Mouse (Mus musculus) liver, adult 2 months (tissue): ENCODE results near the gene Rgs7bp. TPM values are rescaled to one million over a fixed set of nuclear protein-coding genes. Genes with fewer than 3 reads are reported as not detected.

Source experiments
- DNase-seq: peaks from one replicate; pipeline ENCODE4 v3.0.0-alpha.2; 2011; ENCODE audit warnings: low read depth, low spot score; ENCODE audit errors: extremely low read depth
- H3K27ac ChIP-seq: fragments of 200-500 bp; replicated peaks from 2 replicates; pipeline ENCODE4 v1.5.1; 2012; ENCODE audit warnings: low read depth, mild to moderate bottlenecking, control low read depth, inconsistent platforms, low read length; ENCODE audit not compliant: insufficient read depth
- H3K27me3 ChIP-seq: fragments of 200-500 bp; 2 replicates; pipeline ENCODE4 v1.6.1; 2012; ENCODE audit warnings: mild to moderate bottlenecking, moderate library complexity, low read length, inconsistent platforms; ENCODE audit not compliant: control insufficient read depth, insufficient read depth
- H3K36me3 ChIP-seq: fragments of 200-500 bp; 2 replicates; pipeline ENCODE4 v1.6.1; 2012; ENCODE audit warnings: low read length, inconsistent platforms; ENCODE audit not compliant: control insufficient read depth, insufficient read depth
- H3K4me1 ChIP-seq: fragments of 200-500 bp; 2 replicates; pipeline ENCODE4 v1.6.1; 2011; ENCODE audit warnings: low read length; ENCODE audit not compliant: control insufficient read depth, insufficient read depth
- H3K4me3 ChIP-seq: fragments of 200-500 bp; 2 replicates; pipeline ENCODE4 v1.5.1; 2011; ENCODE audit warnings: low read depth, mild to moderate bottlenecking, control low read depth, low read length, moderate library complexity; ENCODE audit not compliant: insufficient read depth
- H3K79me2 ChIP-seq: fragments of 200-500 bp; 2 replicates; pipeline ENCODE4 v1.6.1; 2012; ENCODE audit warnings: inconsistent platforms, mild to moderate bottlenecking, low read length, moderate library complexity; ENCODE audit not compliant: control insufficient read depth, insufficient read depth
- H3K9ac ChIP-seq: fragments of 200-500 bp; 2 replicates; pipeline ENCODE4 v1.6.1; 2012; ENCODE audit warnings: low read depth, mild to moderate bottlenecking, control low read depth, inconsistent platforms, low read length
- CTCF ChIP-seq: fragments of 200-500 bp; IDR thresholded peaks from 2 replicates; pipeline ENCODE4 v1.5.1; 2011; ENCODE audit warnings: low read depth, low read length, control low read depth
- POLR2A ChIP-seq: fragments of 200-500 bp; IDR thresholded peaks from 2 replicates; pipeline ENCODE4 v1.6.1; 2011; ENCODE audit warnings: low read length, control low read depth; ENCODE audit not compliant: insufficient read depth; ENCODE audit errors: extremely low read depth
- WGBS: fragments of 180-500 bp; shearing (Covaris S2); methylation state at CpG from one replicate; pipeline ENCODE4 v1.1.7; 2018; 5-methylcytosine and 5-hydroxymethylcytosine counted together
- polyA plus RNA-seq: library from polyadenylated mRNA; depleted of rRNA; stranded (reverse); fragments of >200 nt; gene quantifications from 2 replicates; pipeline ENCODE4 v1.2.3, GENCODE M21; 2012
- total RNA-seq: library from RNA; depleted of rRNA; stranded (reverse); fragments of >200 nt; gene quantifications from 2 replicates; pipeline ENCODE4 v1.2.3, GENCODE M21; 2014

Rgs7bp gene
- total and polyA plus RNA-seq, 2 experiments = 0.12 to 0.46 TPM

DNA sequence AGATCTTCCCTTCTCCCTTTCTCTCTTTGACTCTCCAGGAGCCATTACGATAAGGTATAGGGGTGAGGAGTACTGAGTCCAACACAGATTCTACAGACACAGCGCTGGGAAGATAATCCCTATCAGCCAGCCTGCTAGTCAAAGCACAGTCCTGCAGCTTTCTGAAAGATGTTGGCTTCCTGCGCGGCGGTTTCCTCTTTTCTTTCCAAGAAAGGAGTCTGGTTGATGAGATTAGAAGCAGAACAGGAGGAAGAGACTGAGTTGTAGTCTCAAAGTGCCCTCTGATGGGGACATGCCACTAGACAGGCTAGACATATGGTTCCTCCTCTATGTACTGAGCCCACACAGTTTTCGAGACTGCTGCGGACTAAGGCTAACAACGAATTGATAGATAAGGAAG lies 6.1 kb downstream of the Rgs7bp start:
- Histone ChIP-seq H3K27ac (no peak overlapping the region), H3K9ac (no peak overlapping the region), H3K79me2 (no peaks in the 10 kb centered on the region), H3K36me3 (no peaks in the 10 kb centered on the region), H3K4me3 (no peak overlapping the region), H3K4me1 (peaks cover 2% of the 10 kb centered on the region; the same call in 1 of the 2 replicates), H3K27me3 (peaks cover 6% of the 10 kb centered on the region; the same call in 1 of the 2 replicates)
- no peak for DNase-seq
- TF ChIP-seq POLR2A (no peak), CTCF (peak; percentile 10; the same call in 1 of the 2 replicates)
- WGBS = 64% methylated on average over 8 of the region's 8 CpGs

DNA sequence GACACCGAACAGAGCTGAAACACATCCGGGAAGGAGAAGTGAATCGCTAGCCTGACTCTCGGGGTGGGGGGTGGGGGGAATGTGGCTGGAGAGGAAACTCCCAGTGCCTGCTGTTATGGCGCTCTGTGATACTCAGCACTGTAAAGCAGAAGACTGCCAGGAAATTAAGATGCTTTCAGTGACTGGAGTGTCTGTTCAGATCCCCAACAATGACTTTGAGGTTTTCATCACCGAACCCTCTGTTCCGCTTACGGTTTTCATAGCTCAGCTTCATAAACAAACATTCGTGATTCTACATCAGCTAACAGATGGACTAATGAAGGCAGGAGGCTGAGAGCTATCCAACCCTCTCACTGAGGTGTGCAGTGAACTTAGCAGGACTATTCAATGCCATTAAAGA lies 7.4 kb downstream of the Rgs7bp start:
- Histone ChIP-seq H3K4me1 (peaks cover 2% of the 10 kb centered on the region; the same call in 1 of the 2 replicates), H3K27ac (no peak overlapping the region), H3K4me3 (peak overlapping the region; percentile 1; the same call in 1 of the 2 replicates), H3K36me3 (no peaks in the 10 kb centered on the region), H3K9ac (no peak overlapping the region), H3K27me3 (0 out of 2 replicates have a peak, but pooled peaks cover 2% of the 10 kb centered on the region), H3K79me2 (no peaks in the 10 kb centered on the region)
- DNase-seq = no peak
- TF ChIP-seq CTCF (no peak), POLR2A (no peak)
- WGBS = 58% methylated on average over 9 of the region's 9 CpGs

DNA sequence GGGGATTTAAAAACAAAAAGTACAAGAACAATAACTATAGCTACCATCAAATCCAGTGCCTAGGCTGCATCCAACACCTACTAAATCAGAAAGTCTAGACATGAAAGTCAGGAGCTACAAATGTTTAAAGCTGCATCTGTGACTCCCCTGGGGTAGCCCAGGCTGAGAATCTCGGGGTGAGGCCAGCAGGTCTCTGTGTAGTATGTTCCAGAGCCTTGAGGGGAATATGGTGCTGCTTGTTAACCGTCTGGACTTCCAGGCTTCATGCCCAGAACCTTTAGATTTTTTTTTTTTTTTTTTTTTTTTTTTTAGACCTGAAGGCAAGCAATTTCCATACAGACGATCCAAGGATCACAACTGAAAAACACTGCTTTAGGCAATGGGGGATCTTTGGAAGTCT lies 10.8 kb downstream of the Rgs7bp start:
- H3K79me2 ChIP-seq = no peaks in the 10 kb centered on the region
- H3K36me3 ChIP-seq = no peaks in the 10 kb centered on the region
- 0 out of 2 replicates have a peak, but pooled peaks cover 2% of the 10 kb centered on the region for H3K27me3 ChIP-seq
- 60% methylated on average over 3 of the region's 3 CpGs for WGBS
- no peak overlapping the region for H3K9ac ChIP-seq
- no peak overlapping the region for H3K4me3 ChIP-seq
- TF ChIP-seq POLR2A (no peak), CTCF (no peak)
- H3K4me1 ChIP-seq = peaks cover 2% of the 10 kb centered on the region; the same call in 1 of the 2 replicates
- no peak for DNase-seq
- no peak overlapping the region for H3K27ac ChIP-seq

DNA sequence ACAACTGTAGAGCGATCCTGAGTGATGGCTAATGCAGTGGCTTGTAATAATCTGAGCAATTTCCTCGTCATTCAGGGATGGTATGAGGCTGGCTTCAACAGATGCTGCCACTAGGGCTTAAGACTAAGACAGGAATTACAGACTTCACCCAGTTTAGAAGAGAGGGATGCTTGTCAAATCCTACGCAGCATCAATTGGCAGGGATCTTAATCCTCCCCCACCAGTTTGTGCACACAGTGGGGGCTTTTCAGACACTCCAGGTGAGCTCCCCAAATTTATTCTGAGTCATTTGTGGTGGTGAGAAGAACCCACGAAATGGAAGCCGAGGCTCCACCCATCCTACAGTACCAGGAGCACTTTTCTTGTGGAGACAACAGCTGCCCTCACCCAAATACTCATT lies 16.4 kb downstream of the Rgs7bp start:
- Histone ChIP-seq H3K36me3 (no peaks in the 10 kb centered on the region), H3K4me3 (no peak overlapping the region), H3K27ac (no peak overlapping the region), H3K27me3 (no peaks in the 10 kb centered on the region), H3K79me2 (no peaks in the 10 kb centered on the region), H3K4me1 (no peaks in the 10 kb centered on the region), H3K9ac (no peak overlapping the region)
- no peak for DNase-seq
- 71% methylated on average over 5 of the region's 5 CpGs for WGBS
- TF ChIP-seq CTCF = no peak
- no peak for TF ChIP-seq POLR2A

DNA sequence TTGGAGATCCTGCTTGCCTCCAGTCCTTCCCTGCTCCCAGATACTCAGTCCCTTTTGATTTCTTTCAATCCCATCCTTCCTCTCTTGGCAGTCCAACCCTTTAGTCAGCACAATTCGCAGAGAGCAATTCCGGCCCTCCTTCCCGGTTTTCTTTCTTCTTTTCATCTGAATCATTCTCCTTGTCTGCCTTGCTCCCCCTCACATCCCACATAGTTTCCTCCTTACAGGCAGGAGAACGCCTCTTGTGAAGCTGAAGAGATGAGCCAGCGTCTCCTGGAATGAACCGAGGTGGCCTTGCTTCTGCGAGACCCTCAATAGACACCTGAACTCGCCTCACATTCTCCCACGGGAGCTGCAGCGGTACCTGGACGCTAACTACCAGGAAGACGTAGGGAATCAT lies 16.9 kb downstream of the Rgs7bp start:
- Histone ChIP-seq H3K79me2 (no peaks in the 10 kb centered on the region), H3K4me3 (no peak overlapping the region), H3K9ac (no peak overlapping the region), H3K27ac (no peak overlapping the region), H3K36me3 (no peaks in the 10 kb centered on the region), H3K4me1 (no peaks in the 10 kb centered on the region), H3K27me3 (no peaks in the 10 kb centered on the region)
- DNase-seq = no peak
- WGBS = 83% methylated on average over 12 of the region's 12 CpGs
- TF ChIP-seq CTCF (no peak), POLR2A (no peak)

DNA sequence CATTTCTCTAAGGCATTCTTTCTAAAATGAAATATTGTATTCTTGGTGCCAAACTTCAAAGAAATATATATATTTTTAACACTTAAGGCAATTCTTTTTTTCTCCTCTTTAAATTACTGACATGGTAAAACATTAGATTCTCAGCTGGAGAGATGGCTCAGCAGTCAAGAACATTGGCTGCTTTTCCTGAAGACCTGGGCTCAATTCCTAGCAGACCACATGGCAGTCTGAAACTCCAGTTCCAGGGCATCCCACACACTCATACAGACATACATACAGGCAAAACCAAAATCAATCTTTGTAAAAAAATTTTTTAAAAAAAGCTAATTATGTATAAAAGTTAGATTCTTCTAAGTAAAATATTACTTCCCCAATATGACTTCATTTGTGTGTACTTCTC lies 22.8 kb downstream of the Rgs7bp start:
- Histone ChIP-seq H3K4me3 (no peak overlapping the region), H3K79me2 (no peaks in the 10 kb centered on the region), H3K27me3 (no peaks in the 10 kb centered on the region), H3K36me3 (no peaks in the 10 kb centered on the region), H3K4me1 (no peaks in the 10 kb centered on the region), H3K27ac (no peak overlapping the region), H3K9ac (no peak overlapping the region)
- no peak for DNase-seq
- TF ChIP-seq POLR2A (no peak), CTCF (no peak)
